Mouse (Mus musculus) mouse trophoblast stem cell (cell line): ENCODE measurements at regions not wholly inside any gene's neighbourhood (a gene's known extent, or its start where the extent isn't known, plus 50 kb on each side); places are given as distances from the start of the nearest gene placed in this dataset.

ENCODE experiments used
- in situ Hi-C, 2 experiments: fragments of 300-500 bp; cut with MseI, MboI; formaldehyde crosslinking; loops; 2 replicates in 1 of 2; 3 replicates in 1 of 2; pipeline ENCODE4 v1.15.1; 2025

DNA sequence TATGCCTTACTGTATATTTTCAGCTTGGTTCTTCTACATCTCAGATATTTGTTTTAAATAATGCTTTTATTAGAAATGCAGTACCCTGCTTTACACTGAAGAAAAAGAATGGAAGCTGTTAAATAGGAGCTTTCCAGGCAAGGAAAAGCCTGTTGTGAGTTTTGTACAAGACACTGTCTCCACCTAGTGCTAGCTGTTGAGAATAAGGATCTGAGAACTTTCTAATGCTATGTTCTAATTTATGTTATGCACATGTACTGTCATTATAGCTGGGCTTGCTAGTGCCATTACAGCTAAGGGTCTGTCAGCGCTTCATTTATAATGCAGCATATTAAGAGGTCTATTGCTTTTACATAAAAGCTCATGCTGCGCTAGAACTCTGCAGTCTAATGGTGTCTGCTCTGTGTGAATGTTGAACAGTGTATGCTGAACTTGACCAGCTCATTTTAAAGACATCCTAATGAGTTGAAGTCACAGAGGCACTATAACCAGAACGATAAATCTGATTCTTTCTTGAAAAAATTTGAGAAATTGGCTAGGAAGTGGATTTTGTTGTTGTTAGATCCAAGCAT, 315.4 kb upstream of the Dnajc24 start:
- in situ Hi-C loops = no loop called here

DNA sequence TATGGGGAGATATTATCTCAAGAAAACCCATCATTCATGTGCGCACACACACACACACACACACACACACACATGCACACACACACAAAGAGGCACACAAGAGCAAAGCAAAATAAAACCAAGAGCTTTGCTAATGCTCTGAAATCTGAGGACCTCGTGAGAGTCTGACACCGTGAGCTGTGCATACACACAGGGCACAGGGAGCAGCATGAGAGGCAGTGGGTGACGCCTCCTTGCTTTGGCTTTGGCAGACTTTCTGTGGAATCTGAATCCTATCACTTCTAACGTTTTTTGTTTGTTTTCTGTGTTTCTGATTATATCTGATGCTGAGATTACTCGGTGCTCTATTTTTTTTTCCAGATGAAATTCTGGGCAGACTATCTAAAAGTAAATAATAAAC, 343.4 kb upstream of the Dnajc24 start:
- in situ Hi-C loops = no loop called here

DNA sequence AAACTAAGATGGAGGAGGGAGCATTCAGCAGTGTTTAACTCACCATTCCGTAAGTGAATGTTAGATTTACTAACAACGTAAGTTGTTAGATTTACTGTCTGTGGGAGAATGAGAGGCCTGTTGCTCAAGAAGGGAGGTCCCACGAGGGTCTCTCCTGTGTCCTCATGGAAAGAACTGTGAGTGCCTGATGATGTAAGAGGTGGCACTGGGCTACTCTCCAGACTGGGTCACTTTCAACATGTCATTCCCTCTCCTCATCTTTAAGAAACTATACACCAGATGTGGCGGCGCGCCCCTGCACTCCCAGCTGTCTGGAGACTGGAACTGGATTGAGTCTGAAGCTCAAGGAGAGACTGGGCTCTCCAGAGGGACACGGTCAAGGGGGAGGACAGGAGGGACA, 343.9 kb upstream of the Dnajc24 start:
- in situ Hi-C loops = no loop called here

DNA sequence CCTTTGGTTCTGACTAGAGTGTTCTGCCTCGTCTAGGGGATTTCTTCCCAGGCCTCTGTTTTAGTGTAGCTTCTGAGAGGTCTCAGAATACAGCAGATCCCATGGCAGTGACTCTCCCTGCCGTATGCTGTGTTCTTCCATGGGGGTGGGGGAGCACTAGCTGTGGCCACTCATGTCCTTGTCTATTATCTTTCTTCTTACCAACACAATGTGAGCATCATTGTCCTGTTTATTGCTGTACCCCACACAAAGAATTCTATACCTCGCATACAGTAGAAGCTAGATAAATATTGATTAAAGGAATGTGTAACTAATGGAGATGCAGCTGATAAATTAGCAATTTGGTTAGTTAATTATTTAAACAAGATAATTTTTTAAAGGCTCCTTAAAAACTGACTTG, 337.5 kb upstream of the Mpped2 start:
- in situ Hi-C loops = loop anchor here in 1 of 2 experiments (10.0 kb wide), 1 partner anchor 609 kb away; no protein-coding TSS in a partner anchor

DNA sequence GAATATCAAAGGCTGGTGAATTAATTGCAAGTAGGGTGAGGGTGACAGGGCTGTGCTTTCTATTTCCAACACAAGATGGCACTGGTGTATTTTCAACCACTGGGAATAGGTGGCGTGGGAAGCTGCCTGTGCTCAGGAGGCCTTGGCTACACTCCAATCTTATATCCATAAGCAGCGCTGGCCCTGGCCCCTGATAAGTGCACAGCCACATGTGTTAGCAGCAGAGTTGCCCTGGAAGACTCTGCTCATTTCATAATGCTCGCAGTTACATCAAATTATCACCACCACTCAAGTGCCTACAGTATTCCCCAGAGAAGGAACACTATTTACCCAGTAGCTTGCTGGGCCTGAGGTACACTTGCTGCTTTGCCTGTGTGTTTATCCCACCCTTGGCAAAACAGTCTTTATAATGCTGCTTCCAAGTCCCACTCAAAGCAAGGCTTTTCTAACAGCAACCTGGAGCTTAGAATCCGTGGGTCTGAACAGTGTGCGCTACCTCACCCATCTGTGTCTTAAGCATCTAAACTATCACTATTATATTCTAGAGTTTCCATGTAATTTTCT, 337.0 kb upstream of the Mpped2 start:
- in situ Hi-C loops = loop anchor here in 1 of 2 experiments (10.0 kb wide), 1 partner anchor 609 kb away; no protein-coding TSS in a partner anchor

DNA sequence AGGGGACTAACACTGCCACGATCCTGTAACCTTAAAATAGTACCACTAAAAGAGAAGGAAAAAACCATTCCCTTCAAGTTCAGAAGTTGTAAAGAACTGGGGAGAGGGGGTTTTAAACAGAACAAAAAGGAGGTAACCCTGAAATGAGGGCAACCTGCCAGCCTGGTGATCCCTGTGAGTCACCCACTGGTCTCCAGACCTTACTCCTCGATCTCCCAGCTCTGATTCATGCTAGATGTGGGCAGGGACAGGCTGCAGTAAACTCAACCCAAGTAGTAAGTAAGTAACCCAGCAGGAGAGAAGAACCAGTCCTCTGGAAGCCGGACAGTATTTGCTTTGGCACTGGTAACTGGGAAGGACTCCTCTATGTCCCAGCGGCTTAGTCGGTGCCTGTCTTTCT, 324.4 kb upstream of the Mpped2 start:
- in situ Hi-C loops = no loop called here

DNA sequence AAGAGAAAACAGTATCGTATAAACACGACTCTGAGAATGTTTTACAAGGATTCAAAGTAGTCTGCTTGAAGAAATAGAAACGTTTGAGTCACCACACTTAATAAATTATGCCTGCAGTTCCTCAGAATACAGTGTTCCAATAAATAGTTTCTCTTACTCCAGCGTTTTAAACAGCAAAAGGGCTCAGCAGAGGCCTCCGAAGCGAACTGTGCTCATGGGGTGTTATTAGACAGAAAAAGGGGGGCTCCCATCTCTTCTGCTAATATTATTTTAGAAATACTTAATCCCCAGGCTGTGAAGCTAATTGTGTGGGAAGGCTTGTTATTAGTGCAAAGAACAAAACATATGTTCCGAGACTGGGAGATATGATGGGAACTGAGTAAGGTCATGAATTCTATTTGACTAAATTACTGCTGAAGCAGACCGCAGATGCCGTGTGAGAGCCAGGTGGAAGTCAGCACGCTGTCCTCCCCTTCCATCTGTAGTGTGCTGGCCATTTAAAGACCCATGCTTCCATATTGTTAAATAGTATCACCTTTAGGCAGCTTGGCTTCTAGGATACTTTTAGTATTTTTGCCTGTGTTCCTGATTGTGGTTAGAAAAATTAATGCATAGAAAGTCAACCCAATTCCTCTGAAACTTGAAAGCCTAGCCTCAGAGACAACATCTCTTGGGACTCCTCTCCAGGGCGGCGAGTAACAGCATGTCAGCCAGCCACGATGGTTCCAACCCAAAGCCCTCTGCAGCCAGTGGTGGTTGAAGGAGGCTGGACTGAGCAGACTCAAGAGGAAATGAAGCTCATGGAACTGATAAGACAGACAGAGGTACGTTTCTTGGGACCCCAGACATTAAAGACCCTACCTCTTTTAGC, 309.4 kb upstream of the Mpped2 start:
- in situ Hi-C loops = no loop called here

DNA sequence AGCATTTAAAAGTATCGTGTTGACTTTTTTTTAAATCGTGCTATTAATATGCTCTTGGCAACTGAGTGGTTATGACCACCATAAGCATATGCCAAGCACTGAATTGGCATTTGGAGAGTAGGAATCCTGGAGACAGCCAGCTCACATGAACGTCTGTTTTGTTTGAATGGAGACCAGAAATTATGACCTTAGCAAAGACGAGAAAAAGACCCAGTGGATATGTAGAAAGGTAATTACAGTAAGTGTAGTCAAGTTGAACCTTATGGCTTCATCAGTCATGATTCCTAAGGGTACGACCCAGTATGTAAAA, 308.8 kb upstream of the Mpped2 start:
- in situ Hi-C loops = no loop called here

DNA sequence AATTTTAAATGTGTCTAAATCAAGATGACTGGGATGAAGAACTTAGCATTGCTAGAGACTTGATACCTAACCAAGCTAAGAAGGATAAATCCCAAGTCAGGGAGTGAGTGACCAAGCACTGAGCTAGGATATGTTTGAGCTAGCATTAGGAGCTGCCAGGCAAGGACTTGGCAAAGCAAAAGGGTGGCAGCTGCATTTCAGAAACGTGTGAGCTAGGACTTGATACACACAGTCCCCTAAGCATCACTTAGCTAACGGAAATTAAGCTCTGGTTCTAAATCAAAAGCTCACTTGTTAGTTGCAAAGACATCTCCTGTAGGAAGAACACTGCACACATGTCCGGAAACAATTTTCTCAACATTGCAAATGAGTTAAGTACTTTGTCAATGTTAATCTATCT, 308.2 kb upstream of the Mpped2 start:
- in situ Hi-C loops = no loop called here

DNA sequence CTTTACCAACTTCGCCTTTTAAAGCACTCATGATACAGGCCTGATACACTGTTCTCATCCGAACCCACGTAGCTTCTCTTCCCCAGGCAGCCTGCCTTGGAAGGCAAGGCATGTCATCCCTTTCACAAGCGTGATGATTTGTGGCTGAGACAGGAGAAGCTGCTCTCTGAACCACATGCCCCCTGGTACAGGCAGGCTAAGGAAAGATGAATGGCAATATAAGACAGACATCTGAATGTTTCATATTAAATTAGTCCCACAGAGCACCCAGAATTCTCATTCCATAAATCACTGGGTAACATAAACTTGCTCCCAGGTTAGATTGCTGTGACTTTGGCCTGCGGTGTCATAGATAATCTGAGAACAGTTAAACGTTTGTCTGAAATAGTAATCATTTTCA, 280.9 kb upstream of the Mpped2 start:
- in situ Hi-C loops = no loop called here

DNA sequence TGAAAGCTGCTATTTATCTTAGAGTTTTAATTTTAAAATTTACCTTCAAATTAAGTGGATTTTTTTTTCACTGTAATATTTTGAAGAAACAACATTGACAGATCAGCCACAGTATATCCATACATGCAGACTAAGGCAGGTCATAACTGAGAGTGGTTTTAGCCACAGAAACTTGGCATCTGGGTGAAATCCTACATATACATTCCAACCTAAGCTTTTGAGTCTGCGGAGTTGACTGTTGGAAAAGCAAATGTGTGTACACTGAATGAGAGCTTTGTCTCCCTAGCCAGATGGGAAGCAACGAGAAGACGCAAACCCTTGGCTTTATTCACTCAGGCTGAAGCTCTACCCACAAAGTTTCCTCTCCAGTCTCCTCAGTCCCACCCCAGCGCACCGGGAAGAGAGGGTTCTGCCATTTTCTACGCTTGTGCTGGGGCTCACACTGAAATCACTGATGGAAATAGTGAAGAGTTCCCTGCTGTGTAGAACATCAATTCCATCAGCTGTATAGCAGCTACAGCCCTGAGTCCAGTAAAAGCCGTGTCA, 277.5 kb upstream of the Mpped2 start:
- in situ Hi-C loops = no loop called here

DNA sequence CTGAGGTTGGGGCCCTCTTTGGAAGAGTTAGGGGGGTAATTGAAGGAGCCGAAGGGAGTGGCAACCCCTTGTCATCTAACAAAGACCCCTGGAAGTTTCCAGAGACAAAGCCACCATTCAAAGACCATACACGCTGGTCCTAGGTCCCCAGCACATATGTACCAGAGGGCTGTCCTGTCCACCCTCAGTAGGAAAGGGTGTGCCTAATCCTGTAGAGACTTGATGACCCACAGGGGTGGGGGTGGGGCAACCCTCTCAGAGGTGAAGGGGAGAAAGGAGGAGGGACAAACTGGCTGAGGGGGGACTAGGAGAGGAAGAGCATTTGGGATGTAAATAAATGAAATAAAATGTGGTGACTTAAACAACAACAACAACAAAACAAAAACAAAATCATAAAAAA, 274.9 kb upstream of the Mpped2 start:
- in situ Hi-C loops = no loop called here

DNA sequence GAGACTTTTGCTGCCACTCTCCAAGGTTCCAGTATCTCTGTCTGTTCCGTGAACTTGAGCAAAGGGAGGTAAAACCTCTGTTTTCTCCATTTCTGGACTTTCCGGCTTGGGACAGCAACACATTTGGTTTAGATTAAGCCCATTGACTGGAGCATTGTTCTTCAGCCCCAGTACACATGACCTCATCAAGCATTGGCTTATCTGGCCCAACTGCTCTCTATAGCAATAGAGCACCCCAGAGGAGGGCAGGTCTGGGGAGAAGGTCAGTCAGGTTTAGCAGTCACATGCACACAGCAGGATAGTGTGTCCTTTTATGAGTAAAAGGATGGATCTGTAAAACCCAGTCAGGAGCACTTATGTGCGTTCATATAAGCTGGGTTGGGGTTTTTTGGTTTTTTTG, 268.1 kb upstream of the Mpped2 start:
- in situ Hi-C loops = loop anchor here in 1 of 2 experiments (25.0 kb wide), 1 partner anchor 262 kb away; the partner anchor contains the start of gene Mpped2

DNA sequence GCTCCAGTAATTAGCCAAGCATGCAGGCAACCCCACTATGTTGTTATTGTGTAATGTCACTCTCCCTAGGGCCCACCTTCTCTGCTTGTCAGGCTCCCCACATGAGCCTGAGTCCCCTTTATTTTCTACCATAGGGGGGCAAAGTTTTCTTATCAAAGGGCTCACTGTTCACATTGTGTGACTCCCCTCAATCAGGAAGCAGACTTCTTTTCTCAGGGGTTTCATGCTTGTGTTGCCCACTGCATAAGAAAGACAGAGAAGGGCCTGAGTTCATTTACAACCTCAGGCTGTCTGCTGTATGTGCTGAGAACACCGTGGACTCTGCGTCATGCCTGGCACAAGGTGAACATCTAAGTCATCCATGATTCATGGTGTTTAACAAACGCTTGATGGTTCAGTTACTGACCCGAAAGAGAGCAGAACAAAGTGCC, 267.6 kb upstream of the Mpped2 start:
- in situ Hi-C loops = loop anchor here in 1 of 2 experiments (25.0 kb wide), 1 partner anchor 262 kb away; the partner anchor contains the start of gene Mpped2

DNA sequence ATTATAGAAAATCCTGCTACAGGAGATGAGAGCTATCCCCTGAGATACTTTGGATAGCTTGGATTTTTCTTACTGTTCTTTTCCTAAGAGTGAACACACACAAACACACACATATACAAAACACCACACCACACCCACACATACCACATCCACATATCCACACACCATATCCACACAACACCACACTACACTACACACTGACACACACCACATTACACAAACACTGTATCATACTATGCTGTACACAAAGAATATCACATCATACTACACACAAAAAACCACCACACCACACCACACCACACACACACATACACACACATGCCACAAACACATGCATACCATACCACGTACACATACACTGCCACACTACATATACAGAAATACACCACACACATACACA, 267.1 kb upstream of the Mpped2 start:
- in situ Hi-C loops = loop anchor here in 1 of 2 experiments (25.0 kb wide), 1 partner anchor 261 kb away; the partner anchor contains the start of gene Mpped2

DNA sequence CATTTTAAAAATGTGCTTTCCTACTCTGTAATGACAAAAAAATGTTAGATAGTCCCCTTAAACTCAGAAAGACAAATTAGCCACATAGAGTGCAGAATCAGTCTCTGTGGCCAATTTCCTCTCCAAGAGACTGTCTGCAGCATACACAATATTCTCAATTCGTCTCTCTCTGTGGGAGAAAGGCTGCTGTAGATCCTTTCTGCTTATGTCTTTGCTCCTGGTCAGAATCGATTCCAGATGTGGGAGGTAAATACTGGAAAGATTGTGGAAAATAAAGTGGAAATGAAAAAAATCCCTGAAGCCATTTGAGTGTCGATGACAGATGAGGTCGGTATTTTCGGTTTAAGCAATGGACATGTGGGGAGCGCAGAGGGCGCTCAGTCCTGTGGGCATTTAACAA, 265.8 kb upstream of the Mpped2 start:
- in situ Hi-C loops = loop anchor here in 1 of 2 experiments (25.0 kb wide), 1 partner anchor 260 kb away; the partner anchor contains the start of gene Mpped2

DNA sequence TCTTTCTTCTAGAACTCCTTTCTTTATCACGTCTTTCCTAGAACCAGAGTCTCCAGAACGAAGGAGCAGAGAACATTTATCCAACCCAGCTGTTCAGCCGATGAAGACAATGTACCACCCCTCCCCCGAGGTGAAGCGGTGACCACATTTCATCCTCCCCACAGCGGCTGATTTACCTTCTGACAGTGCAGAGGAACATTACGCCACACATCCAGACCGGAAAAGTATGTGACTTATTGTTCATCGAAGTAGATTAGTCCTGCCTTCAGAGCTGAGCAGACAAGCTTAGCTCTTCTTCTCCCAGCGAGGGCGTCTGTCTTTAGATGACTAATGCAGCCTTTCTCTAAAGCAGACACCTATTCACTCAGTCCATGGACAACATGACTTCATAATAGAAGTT, 264.2 kb upstream of the Mpped2 start:
- in situ Hi-C loops = loop anchor here in 1 of 2 experiments (25.0 kb wide), 1 partner anchor 258 kb away; the partner anchor contains the start of gene Mpped2

DNA sequence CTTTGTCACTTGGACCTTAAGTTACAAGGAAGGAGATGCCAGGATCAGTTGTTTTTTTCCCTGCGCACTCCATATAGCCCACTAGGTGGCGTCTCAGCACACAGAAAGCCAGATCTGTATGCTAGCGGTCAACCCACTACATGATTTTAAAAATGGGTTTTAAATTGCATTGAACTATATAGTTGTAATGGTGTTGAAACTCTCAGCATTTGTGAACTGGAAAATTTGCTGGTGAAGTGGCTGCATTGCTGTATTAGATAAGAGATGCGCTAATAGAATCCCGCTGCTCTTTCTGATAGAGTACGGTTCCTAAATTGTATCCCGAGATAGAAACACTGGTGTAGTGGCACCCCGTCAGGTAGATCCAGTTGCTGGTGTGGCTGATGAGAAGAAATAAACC, 261.9 kb upstream of the Mpped2 start:
- in situ Hi-C loops = loop anchor here (5.0 to 25.0 kb wide), 3 partner anchors 256 to 526 kb away; partner anchors contain the start of gene Mpped2 (in 1 of the 2)

DNA sequence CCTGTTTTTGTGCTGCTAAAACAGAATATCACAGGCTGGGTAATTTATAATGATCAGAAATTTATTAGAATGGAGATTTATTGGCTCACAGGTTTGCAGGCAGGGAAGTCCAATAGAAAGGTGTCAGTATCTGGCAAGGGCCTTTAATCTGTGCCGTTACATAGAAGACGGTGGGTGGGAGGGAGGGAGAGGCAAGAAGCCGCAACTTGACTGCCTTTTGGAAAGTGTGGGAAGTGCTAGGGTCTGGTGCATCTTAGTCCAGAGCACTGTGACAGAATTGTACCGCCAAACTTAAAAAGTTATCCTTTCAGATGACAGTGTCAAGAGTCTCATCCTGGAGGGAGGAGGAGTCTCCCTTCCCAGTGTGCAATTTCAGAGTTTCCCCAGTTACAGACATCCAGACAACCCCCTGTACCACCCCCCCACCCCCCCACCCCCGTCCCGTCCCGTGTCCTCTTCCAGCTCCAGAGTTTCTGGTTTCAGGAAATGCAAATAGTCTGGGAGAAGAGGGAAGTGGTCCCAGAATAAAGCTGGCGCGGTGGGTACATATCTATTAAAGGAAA, 261.4 kb upstream of the Mpped2 start:
- in situ Hi-C loops = loop anchor here (5.0 to 25.0 kb wide), 3 partner anchors 256 to 526 kb away; partner anchors contain the start of gene Mpped2 (in 1 of the 2)

DNA sequence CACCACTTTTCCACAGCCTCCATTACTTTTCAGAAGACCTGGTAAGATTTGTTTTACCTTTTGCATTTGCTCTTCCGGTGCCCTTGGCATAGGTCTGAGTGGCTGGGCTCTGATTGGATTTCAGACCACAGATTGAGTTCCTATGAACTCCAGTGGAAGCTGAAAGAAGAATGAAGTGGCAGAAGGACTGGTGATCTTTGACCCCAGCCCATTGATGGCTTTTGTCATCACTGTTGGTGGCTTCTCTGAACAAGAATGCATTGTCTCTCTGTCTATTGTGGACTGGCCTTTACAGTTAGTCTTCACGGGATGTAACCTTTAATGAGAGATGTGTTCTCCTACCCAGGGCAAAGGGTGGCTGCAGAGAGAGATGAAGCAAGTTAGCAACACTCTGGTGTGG, 256.9 kb upstream of the Mpped2 start:
- in situ Hi-C loops = loop anchor here in 1 of 2 experiments (10.0 to 25.0 kb wide), 2 partner anchors 251 to 519 kb away; partner anchors contain the start of gene Mpped2

DNA sequence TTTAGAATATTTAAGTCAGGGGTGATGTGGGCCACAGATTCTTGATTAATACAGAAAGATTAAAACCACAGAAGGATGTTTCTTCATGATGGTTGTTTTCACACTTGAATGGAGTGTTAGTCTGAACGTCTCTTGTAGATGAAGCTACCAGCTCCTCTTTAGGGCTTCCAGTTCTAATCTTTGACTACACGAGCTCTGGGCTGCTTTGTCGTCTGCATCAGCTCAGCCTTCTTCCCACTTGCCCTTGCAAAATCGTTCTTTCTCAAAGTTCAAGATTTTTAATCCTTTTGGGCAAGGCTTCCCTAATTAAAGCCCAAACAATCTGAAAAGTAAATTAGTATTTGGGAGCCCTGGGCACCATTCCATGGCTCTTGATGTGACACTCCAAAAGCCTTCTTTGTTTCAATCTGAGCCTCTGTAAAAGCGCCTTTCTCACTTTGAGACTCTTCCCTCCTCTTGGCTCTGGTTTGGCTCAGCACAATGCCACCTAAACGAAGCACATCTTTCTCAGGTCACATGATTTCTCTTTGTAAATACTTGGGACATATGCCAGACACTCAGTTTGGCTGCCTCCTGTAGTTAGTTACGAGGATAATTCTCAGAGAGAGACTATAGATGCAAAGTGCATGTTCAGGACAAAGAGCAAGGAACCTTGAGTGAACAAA, 238.6 kb upstream of the Mpped2 start:
- in situ Hi-C loops = no loop called here
